Mouse (Mus musculus) left cerebral cortex, postnatal 25 days (tissue): ENCODE results near the gene Epsti1. TPM values are rescaled to one million over a fixed set of nuclear protein-coding genes. Genes with fewer than 3 reads are reported as not detected.

ENCODE experiments used
- DNase-seq, 2 experiments: peaks; one replicate each; pipeline ENCODE4 v3.0.0; 2022; ENCODE audit warnings: low spot score in 2 of 2, mixed read lengths in 1 of 2
- intact Hi-C: fragments of 180-260 bp; cut with DNase I; formaldehyde crosslinking; loops from one replicate; pipeline ENCODE4 v1.15.1; 2025
- total RNA-seq, 2 experiments: library from RNA; stranded (reverse); gene quantifications; 2 replicates each; pipeline ENCODE4 v1.2.3; 2021

Gene Epsti1
- total RNA-seq, 2 experiments from 2014 or later, result 0.30 to 0.62 TPM

- intact Hi-C loops, result no loop called here
- DNase-seq, result no peak
These were observed 77.5 kb downstream of the Epsti1 start for GRCm38 (mm10) chr14:77981516-77981915.

- DNase-seq, result no peak
- intact Hi-C loops, result no loop called here
These were observed 93.7 kb downstream of the Epsti1 start for GRCm38 (mm10) chr14:77997731-77998130.

GRCm38 (mm10) chr14:78004486-78004885 is 100.4 kb downstream of the Epsti1 start:
- no peak for DNase-seq
- intact Hi-C loops, result no loop called here

- no peak for DNase-seq
- intact Hi-C loops, result no loop called here
These were observed 104.0 kb downstream of the Epsti1 start for GRCm38 (mm10) chr14:78008019-78008418.

- intact Hi-C loops, result no loop called here
- peak in 1 of 2 experiments; percentile 11 for DNase-seq
These were observed 107.8 kb downstream of the Epsti1 start for GRCm38 (mm10) chr14:78011808-78012207.

GRCm38 (mm10) chr14:78015540-78016321 is 111.7 kb downstream of the Epsti1 start:
- intact Hi-C loops, result no loop called here
- DNase-seq, result no peak

- intact Hi-C loops, result no loop called here
- DNase-seq, result no peak
These were observed 112.4 kb downstream of the Epsti1 start for GRCm38 (mm10) chr14:78016398-78016797.

GRCm38 (mm10) chr14:78019935-78020334 is 115.9 kb downstream of the Epsti1 start:
- intact Hi-C loops, result no loop called here
- no peak for DNase-seq

GRCm38 (mm10) chr14:78038876-78039275 is 134.8 kb downstream of the Epsti1 start:
- intact Hi-C loops, result no loop called here
- DNase-seq, result peak in 1 of 2 experiments; percentile 11

GRCm38 (mm10) chr14:78040643-78041042 is 136.6 kb downstream of the Epsti1 start:
- intact Hi-C loops, result no loop called here
- DNase-seq, result no peak

- intact Hi-C loops, result no loop called here
- DNase-seq, result no peak
These were observed 138.0 kb downstream of the Epsti1 start for GRCm38 (mm10) chr14:78041886-78042526.

GRCm38 (mm10) chr14:78043079-78043478 is 139.0 kb downstream of the Epsti1 start:
- no peak for DNase-seq
- intact Hi-C loops, result no loop called here

- no peak for DNase-seq
- intact Hi-C loops, result no loop called here
These were observed 144.2 kb downstream of the Epsti1 start for GRCm38 (mm10) chr14:78048258-78048657.

GRCm38 (mm10) chr14:78048674-78049073 is 144.6 kb downstream of the Epsti1 start:
- intact Hi-C loops, result no loop called here
- no peak for DNase-seq

Other genes starting within 250 kb of the Epsti1 start
- 10 to 100 TPM; 69.5 to 72.0 TPM for gene Dnajc15, start 29.1 kb upstream of the Epsti1 start, total RNA-seq
- under 1 TPM; 0.16 to 0.43 TPM for gene Fam216b, start 184.8 kb downstream of the Epsti1 start, total RNA-seq